In the genomic region with DNA sequence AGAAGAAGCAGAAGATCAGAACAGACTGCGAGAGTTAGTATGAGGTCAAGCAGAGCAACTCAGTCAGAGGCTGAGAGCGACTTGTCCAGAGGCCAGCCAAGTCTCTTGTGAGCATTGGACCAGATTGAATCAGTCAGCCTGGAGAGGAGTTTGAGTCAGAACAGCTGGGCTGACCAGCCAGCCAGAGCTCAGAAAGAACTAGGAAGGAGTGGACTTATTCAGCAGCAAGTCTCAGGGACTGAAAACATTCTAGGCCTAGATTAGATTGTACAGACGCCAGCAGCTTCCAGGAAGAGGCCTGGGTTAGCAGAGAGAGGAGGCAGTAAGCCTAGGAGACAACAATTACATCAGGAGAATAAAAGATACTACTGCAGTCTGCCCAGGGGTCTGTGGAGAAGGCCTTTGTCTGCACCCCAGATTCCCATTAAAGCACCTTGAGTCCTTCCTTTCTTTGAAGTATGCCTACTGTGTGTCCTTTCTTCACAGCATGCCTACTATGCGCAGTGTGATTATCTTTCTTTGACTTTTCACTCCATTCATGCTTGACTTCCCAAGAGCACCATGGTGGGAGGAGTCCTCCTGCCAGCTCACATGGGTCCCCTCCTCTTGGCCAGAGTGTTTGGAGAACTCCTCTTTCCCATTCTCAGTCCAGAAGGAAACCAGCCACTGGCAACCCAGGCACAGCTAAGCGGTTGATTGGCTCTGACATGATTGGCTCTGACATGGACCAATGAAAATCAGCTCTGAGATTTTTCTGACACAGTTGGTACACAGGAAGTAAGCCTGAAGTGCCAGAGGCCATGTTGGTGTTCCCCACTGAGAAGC, we compare ENCODE assay signal across 11 mouse cellular contexts. TPM values are rescaled to one million over a fixed set of nuclear protein-coding genes. Genes with fewer than 3 reads are reported as not detected.
DNase-seq lines count a peak whose midpoint lies in the region; ATAC-seq and TF ChIP-seq lines count a peak whose summit lies in the region.
"Had no signal": no experiment of that assay in that cellular context is flagged by ENCODE, and none has a peak within 500 bp of the region (broad histone marks: within the 10 kb centered on the region; RNA-seq: fewer than 3 reads in every experiment).

No protein-coding gene starts in this region.

- H3K4me1 ChIP-seq in heart, postnatal 0 days (ENCODE audit: control insufficient read depth, insufficient read depth) = peaks cover 12% of the 10 kb centered on the region; the same call in 1 of the 2 replicates
- H3K4me1 ChIP-seq in stomach, postnatal 0 days (replicated peaks; ENCODE audit: control insufficient read depth, insufficient read depth) = no peaks in the 10 kb centered on the region; the same call in 1 of the 2 replicates
- H3K4me1 ChIP-seq in midbrain, postnatal 0 days (ENCODE audit: insufficient read depth, low read length) = no peaks in the 10 kb centered on the region
- H3K4me1 ChIP-seq: hindbrain, embryonic 15.5 days had no signal

- no peaks in the 10 kb centered on the region for H3K9me3 ChIP-seq in heart, postnatal 0 days (replicated peaks; ENCODE audit: control insufficient read depth, low read length)
- H3K9me3 ChIP-seq in stomach, postnatal 0 days (ENCODE audit: control insufficient read depth, low read length) = no peaks in the 10 kb centered on the region
- no peaks in the 10 kb centered on the region for H3K9me3 ChIP-seq in midbrain, postnatal 0 days (ENCODE audit: low read length)
- H3K9me3 ChIP-seq: hindbrain, embryonic 15.5 days had no signal

- no peak for TF ChIP-seq CTCF in heart, postnatal 0 days (IDR thresholded peaks at IDR 0.05; ENCODE audit: low read depth)
- no peak for TF ChIP-seq CTCF in stomach, postnatal 0 days (IDR thresholded peaks at IDR 0.05; ENCODE audit: low read depth)
- no peak for TF ChIP-seq CTCF in midbrain, postnatal 0 days (IDR thresholded peaks at IDR 0.05)

- TF ChIP-seq EP300 in heart, postnatal 0 days (IDR thresholded peaks at IDR 0.05; ENCODE audit: low read depth) = no peak
- no peak for TF ChIP-seq EP300 in stomach, postnatal 0 days (optimal IDR thresholded peaks at IDR 0.05)

- H3K27ac ChIP-seq in heart, postnatal 0 days (ENCODE audit: low read depth) = peak overlapping the region; percentile 37
- H3K27ac ChIP-seq in stomach, postnatal 0 days (replicated peaks) = peak overlapping the region; percentile 82
- no peak overlapping the region for H3K27ac ChIP-seq in midbrain, postnatal 0 days (ENCODE audit: low read depth, low read length)
- H3K27ac ChIP-seq: hindbrain, embryonic 15.5 days had no signal

- peak; percentile 51 for ATAC-seq in heart, postnatal 0 days (ENCODE audit: insufficient read depth, low read depth)
- ATAC-seq in stomach, postnatal 0 days (ENCODE audit: low FRiP score, low TSS enrichment) = peak; percentile 72
- ATAC-seq in midbrain, postnatal 0 days (ENCODE audit: low FRiP score) = no peak

- H3K4me2 ChIP-seq in heart, postnatal 0 days (ENCODE audit: low read depth, low read length) = no peak overlapping the region
- no peak overlapping the region for H3K4me2 ChIP-seq in stomach, postnatal 0 days (replicated peaks; ENCODE audit: low read depth)
- no peak overlapping the region for H3K4me2 ChIP-seq in midbrain, postnatal 0 days (ENCODE audit: low read depth, low read length, poor library complexity, severe bottlenecking)
- H3K4me2 ChIP-seq: hindbrain, embryonic 15.5 days; midbrain, embryonic 11.5 days had no signal

- H3K36me3 ChIP-seq in heart, postnatal 0 days (replicated peaks; ENCODE audit: control insufficient read depth, insufficient read depth, low read length) = no peaks in the 10 kb centered on the region
- H3K36me3 ChIP-seq in stomach, postnatal 0 days (ENCODE audit: control insufficient read depth, insufficient read depth, low read length) = no peaks in the 10 kb centered on the region
- H3K36me3 ChIP-seq in midbrain, postnatal 0 days (ENCODE audit: insufficient read depth, low read length) = peaks cover 3% of the 10 kb centered on the region

- H3K4me3 ChIP-seq in heart, postnatal 0 days (ENCODE audit: low read depth, low read length) = no peak overlapping the region
- H3K4me3 ChIP-seq in stomach, postnatal 0 days (ENCODE audit: low read depth, low read length) = no peak overlapping the region
- no peak overlapping the region for H3K4me3 ChIP-seq in midbrain, postnatal 0 days (ENCODE audit: low read depth, low read length)
- H3K4me3 ChIP-seq: hindbrain, embryonic 15.5 days had no signal

- no peaks in the 10 kb centered on the region for H3K27me3 ChIP-seq in heart, postnatal 0 days (ENCODE audit: control insufficient read depth, insufficient read depth, low read length)
- no peaks in the 10 kb centered on the region for H3K27me3 ChIP-seq in stomach, postnatal 0 days (ENCODE audit: control insufficient read depth, insufficient read depth, low read length)
- H3K27me3 ChIP-seq in midbrain, postnatal 0 days (ENCODE audit: insufficient read depth, low read length) = no peaks in the 10 kb centered on the region
- H3K27me3 ChIP-seq: hindbrain, embryonic 15.5 days had no signal

- no peak overlapping the region for H3K9ac ChIP-seq in heart, postnatal 0 days (replicated peaks; ENCODE audit: low read depth, low read length)
- no peak overlapping the region for H3K9ac ChIP-seq in stomach, postnatal 0 days (ENCODE audit: low read length)
- no peak overlapping the region for H3K9ac ChIP-seq in midbrain, postnatal 0 days (replicated peaks; ENCODE audit: low read length, poor library complexity, severe bottlenecking)
- H3K9ac ChIP-seq: hindbrain, embryonic 15.5 days had no signal

- DNase-seq in urinary bladder, postnatal 14 days (ENCODE audit: low spot score) = peak; percentile 60
- no peak for DNase-seq in urinary bladder, postnatal 25 days (ENCODE audit: low spot score)
- peak; percentile 59 for DNase-seq in heart, postnatal 0 days (ENCODE audit: low spot score)
- peak; percentile 24 to 67 for DNase-seq in kidney, postnatal 25 days
- peak; percentile 23 for DNase-seq in stomach, postnatal 0 days (ENCODE audit: low spot score)
- DNase-seq in MN1 (ENCODE audit: low spot score) = no peak
- DNase-seq in spleen, postnatal 4 days (ENCODE audit: low spot score in 2 of 2) = no peak
- DNase-seq in midbrain, postnatal 0 days (ENCODE audit: low spot score) = no peak
- DNase-seq: thymus, postnatal 4 days had no signal

- WGBS in heart, postnatal 0 days = 55% methylated on average over 5 of the region's 5 CpGs
- WGBS in stomach, postnatal 0 days = 64% methylated on average over 5 of the region's 5 CpGs
- 76% methylated on average over 5 of the region's 5 CpGs for WGBS in midbrain, postnatal 0 days

RNA-seq across cellular contexts. Expression of gene Kcnb1, which starts 16.7 kb away (rescaled TPM):
- 4.8 and 7.1 TPM in 2 replicates for total RNA-seq in heart, postnatal 0 days (2014; rRNA removed; ENCODE audit: low replicate concordance)
- polyA plus RNA-seq in heart, postnatal 0 days (2015; fragmentation: Nextera tagmentation; extraction: Ambion mirVana) = 1.7 TPM in 2 replicates
- polyA plus RNA-seq in stomach, postnatal 0 days (2015; fragmentation: Nextera tagmentation; extraction: Ambion mirVana) = 1.6 and 1.9 TPM in 2 replicates
- 29.8 and 30.0 TPM in 2 replicates for total RNA-seq in midbrain, postnatal 0 days (2014; rRNA removed)
- polyA plus RNA-seq in midbrain, postnatal 0 days (2015; fragmentation: Nextera tagmentation; extraction: Ambion mirVana) = 5.6 and 6.4 TPM in 2 replicates

Comparison
In these comparisons a context has a peak if more than half of its experiments do, and no peak if none do; other contexts are left out.
1. DNase-seq: peak in urinary bladder, postnatal 14 days (single experiment), heart, postnatal 0 days (single experiment), kidney, postnatal 25 days (2 of 2) and stomach, postnatal 0 days (single experiment); none in urinary bladder, postnatal 25 days (single experiment), MN1 (single experiment), spleen, postnatal 4 days (0 of 2) and midbrain, postnatal 0 days (single experiment).